Mouse (Mus musculus) frontal cortex, postnatal 10 days (tissue): Measurements from ENCODE around the gene Plppr1.
"Not testable (repeated sequence)": the region's sequence is repeated elsewhere in the genome, so short reads cannot be mapped to it uniquely, and the experiment has no call there.

Experiments used
- DNase-seq, 2 experiments: peaks; one replicate each; pipeline ENCODE4 v3.0.0; 2022; ENCODE audit warnings: low spot score in 2 of 2, mixed read lengths in 1 of 2

The Plppr1 gene

DNA sequence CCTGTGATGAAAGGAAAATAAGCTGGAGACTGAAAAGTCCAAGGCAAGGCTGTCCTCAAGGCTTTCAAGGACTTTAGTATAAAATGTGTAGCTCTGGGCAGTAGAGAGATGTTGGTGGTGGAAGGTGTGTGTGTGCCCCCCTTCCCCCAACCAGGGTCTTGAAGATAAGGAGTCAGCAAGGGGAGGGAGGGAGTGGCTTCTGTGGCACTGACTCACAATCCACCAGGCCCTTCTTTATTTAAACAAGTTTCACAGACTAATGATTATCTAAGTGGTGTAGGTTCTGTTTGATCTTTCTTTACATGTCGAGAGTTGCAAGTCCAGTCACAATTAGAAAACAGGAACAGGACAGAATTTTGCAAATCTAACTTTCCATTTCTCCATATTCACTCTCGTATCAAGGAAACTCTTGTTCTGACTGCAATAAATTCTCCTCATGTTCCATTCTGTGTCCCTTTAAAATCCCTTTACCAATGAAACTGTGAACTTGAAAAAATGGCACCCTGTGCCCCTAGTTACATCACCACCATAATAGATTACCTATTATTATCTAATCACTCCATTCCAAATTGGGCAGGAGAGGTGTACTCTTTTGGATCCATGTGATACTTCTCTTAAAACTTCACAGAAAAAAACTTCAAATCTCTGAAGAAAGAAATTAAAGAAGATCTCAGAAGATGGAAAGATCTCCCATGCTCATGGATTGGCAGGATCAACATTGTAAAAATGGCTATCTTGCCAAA, 324.7 kb downstream of the Plppr1 start:
- not testable (repeated sequence) for DNase-seq

DNA sequence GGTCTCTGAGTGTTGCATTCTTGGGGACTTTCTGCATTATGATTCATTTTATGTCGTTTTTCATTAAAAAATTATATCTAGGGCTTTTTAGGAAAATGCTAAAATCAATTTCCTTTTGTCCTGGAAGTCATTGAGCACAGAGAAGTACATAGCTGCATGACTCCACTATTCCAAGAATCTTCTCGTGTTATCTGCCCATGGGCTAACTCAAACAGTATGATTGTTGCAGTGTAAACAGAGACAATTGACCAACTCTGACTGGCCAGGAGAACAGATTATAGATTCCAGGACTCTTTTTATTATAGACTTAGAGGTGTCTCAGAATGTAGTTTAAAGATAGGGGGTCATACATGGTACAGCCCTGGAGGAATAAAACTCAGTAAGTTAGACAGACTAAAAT, 327.8 kb downstream of the Plppr1 start:
- no peak for DNase-seq
